Mouse (Mus musculus) Muller cell, postnatal 12 days (primary cell): ENCODE data around the gene Sypl.

Source experiments
- DNase-seq: peaks from one replicate; pipeline ENCODE4 v3.0.0-alpha.2; 2015; ENCODE audit errors: inconsistent ontology term

Sypl gene

GRCm38 (mm10) chr12:32953596-32954215, at the start of gene Sypl:
Gene Sypl (plus strand): TSS chr12:32953891.
- DNase-seq = peak; percentile 100

GRCm38 (mm10) chr12:32909686-32910085, 44.0 kb upstream of the Sypl start:
- no peak for DNase-seq

GRCm38 (mm10) chr12:32910092-32910491, 43.6 kb upstream of the Sypl start:
- DNase-seq = peak; percentile 84

GRCm38 (mm10) chr12:32910560-32911194, 43.0 kb upstream of the Sypl start:
- DNase-seq = peak; percentile 70

- DNase-seq = no peak
Measured at GRCm38 (mm10) chr12:32911569-32911968, 42.1 kb upstream of the Sypl start.

- DNase-seq = no peak
Measured at GRCm38 (mm10) chr12:32912772-32913171, 40.9 kb upstream of the Sypl start.

- no peak for DNase-seq
Measured at GRCm38 (mm10) chr12:32918683-32919082, 35.0 kb upstream of the Sypl start.

- DNase-seq = no peak
Measured at GRCm38 (mm10) chr12:32919091-32919490, 34.6 kb upstream of the Sypl start.

GRCm38 (mm10) chr12:32919527-32919926, 34.2 kb upstream of the Sypl start:
- no peak for DNase-seq

GRCm38 (mm10) chr12:32920185-32920788, 33.4 kb upstream of the Sypl start:
- no peak for DNase-seq

GRCm38 (mm10) chr12:32921071-32921470, 32.6 kb upstream of the Sypl start:
- no peak for DNase-seq

- DNase-seq = no peak
Measured at GRCm38 (mm10) chr12:32921532-32922131, 32.1 kb upstream of the Sypl start.

- no peak for DNase-seq
Measured at GRCm38 (mm10) chr12:32924245-32924644, 29.4 kb upstream of the Sypl start.

- peak; percentile 38 for DNase-seq
Measured at GRCm38 (mm10) chr12:32926331-32927172, 27.1 kb upstream of the Sypl start.

- DNase-seq = no peak
Measured at GRCm38 (mm10) chr12:32927231-32927835, 26.4 kb upstream of the Sypl start.

GRCm38 (mm10) chr12:32928180-32928579, 25.5 kb upstream of the Sypl start:
- DNase-seq = no peak

GRCm38 (mm10) chr12:32929831-32930513, 23.7 kb upstream of the Sypl start:
- no peak for DNase-seq

GRCm38 (mm10) chr12:32930566-32930965, 23.1 kb upstream of the Sypl start:
- no peak for DNase-seq

GRCm38 (mm10) chr12:32936246-32936946, 17.3 kb upstream of the Sypl start:
- no peak for DNase-seq

- DNase-seq = no peak
Measured at GRCm38 (mm10) chr12:32941141-32941540, 12.6 kb upstream of the Sypl start.
